Mouse (Mus musculus): ENCODE measurements around the gene Eif3f.

The Eif3f gene

GRCm38 (mm10) chr7:108968201-108968600 lies 34.0 kb downstream of the Eif3f start:
- DNase-seq (ENCODE audit: low read depth), result no peak

- no peak for DNase-seq (ENCODE audit: low read depth)
These were observed 38.1 kb downstream of the Eif3f start for GRCm38 (mm10) chr7:108972273-108972672.

- DNase-seq (ENCODE audit: low read depth), result no peak
These were observed 51.9 kb downstream of the Eif3f start for GRCm38 (mm10) chr7:108985934-108986708.

GRCm38 (mm10) chr7:108991207-108991606 lies 57.0 kb downstream of the Eif3f start:
- no peak for DNase-seq (ENCODE audit: low read depth)

Measured in c-Kit-positive CD71-positive TER-119-negative erythroid progenitor cells, embryonic 14.5 days (primary cell).